Mouse (Mus musculus) megakaryocyte, embryonic 14.5 days (primary cell): ENCODE results near the gene Prr27.

Source experiments
- FLI1 ChIP-seq: IDR thresholded peaks from 2 replicates; pipeline ENCODE4 v1.6.1; 2012; ENCODE audit warnings: low read length, inconsistent platforms, mixed read lengths
- GATA1 ChIP-seq: IDR thresholded peaks from 3 replicates; pipeline ENCODE4 v1.6.1; 2012; ENCODE audit warnings: mixed read lengths, low read length, inconsistent platforms, borderline replicate concordance

DNA sequence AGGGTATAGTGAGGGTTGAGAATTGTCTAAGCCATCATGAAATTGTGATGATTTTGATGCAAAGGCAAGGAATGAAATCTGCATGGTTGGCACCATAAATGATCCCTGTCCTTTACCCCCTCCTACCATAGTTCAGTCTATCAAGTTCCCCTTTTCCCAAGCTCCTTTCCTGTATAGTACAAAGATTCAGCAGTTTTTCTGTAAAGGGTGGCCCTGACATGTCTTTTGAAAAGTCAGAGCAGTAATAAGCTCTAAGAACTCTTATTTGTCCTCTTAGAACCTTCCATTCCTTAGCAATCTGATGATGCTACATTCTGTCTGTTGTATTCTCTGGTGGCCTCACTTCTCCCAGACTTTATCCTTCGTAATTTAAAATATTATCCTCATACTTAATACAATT is at the start of gene Prr27:
- TF ChIP-seq GATA1 (no peak), FLI1 (no peak)
